Mouse (Mus musculus): ENCODE data around the gene Gm28047. TPM values are rescaled to one million over a fixed set of nuclear protein-coding genes. Genes with fewer than 3 reads are reported as not detected.

The Gm28047 gene
- polyA plus RNA-seq, 1 experiment from 2014 or later, result not detected

GRCm38 (mm10) chr15:102578351-102578750 lies 46.5 kb downstream of the Gm28047 start:
- Histone ChIP-seq H3K36me3 (no peaks in the 10 kb centered on the region), H3K4me2 (no peak overlapping the region), H3K27me3 (replicated peaks) (no peaks in the 10 kb centered on the region), H3K27ac (replicated peaks) (no peak overlapping the region), H3K9me3 (replicated peaks) (no peaks in the 10 kb centered on the region), H3K4me1 (0 out of 2 replicates have a peak, but pooled peaks cover 4% of the 10 kb centered on the region), H3K4me3 (replicated peaks) (no peak overlapping the region), H3K9ac (replicated peaks) (no peak overlapping the region)
- WGBS, result 87% methylated on average over 2 of the region's 2 CpGs
- no peak for ATAC-seq (ENCODE audit: low FRiP score)

GRCm38 (mm10) chr15:102576972-102577371 lies 47.9 kb downstream of the Gm28047 start:
- no peaks in the 10 kb centered on the region for H3K4me1 ChIP-seq
- H3K4me2 ChIP-seq, result no peak overlapping the region
- ATAC-seq (ENCODE audit: low FRiP score), result no peak
- no peaks in the 10 kb centered on the region for H3K27me3 ChIP-seq (replicated peaks)
- no peaks in the 10 kb centered on the region for H3K9me3 ChIP-seq (replicated peaks)
- no peak overlapping the region for H3K27ac ChIP-seq (replicated peaks)
- no peaks in the 10 kb centered on the region for H3K36me3 ChIP-seq
- WGBS, result 61% methylated on average over 1 of the region's 1 CpGs
- no peak overlapping the region for H3K9ac ChIP-seq (replicated peaks)
- no peak overlapping the region for H3K4me3 ChIP-seq (replicated peaks)

- Histone ChIP-seq H3K9ac (replicated peaks) (no peak overlapping the region), H3K4me1 (no peaks in the 10 kb centered on the region), H3K4me3 (replicated peaks) (no peak overlapping the region), H3K27me3 (replicated peaks) (no peaks in the 10 kb centered on the region), H3K27ac (replicated peaks) (no peak overlapping the region), H3K4me2 (no peak overlapping the region), H3K9me3 (replicated peaks) (no peaks in the 10 kb centered on the region), H3K36me3 (no peaks in the 10 kb centered on the region)
- ATAC-seq (ENCODE audit: low FRiP score), result no peak
- WGBS, result 75% methylated on average over 3 of the region's 3 CpGs
Observed at GRCm38 (mm10) chr15:102572081-102572480, 52.8 kb downstream of the Gm28047 start.

DNA sequence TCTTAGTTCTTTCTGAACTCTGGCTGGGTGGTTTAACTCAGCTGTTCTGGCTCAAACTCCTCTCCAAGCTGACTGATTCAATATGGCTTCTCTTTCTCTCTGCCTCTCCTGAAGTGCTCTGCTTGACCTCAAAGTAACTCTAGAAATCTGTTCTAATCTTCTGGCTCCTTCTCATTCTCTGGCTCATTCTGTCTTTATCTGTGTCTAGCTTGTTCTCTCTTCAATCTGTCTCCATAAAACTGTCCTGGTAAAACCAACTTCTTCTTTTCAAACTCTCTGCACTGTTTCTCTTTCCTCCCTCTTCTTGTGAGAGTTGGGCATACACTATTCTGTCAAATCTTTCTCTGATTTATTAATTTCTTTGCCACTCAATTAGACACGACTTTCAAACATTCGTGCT lies 57.0 kb downstream of the Gm28047 start:
- no peak overlapping the region for H3K9ac ChIP-seq (replicated peaks)
- no peak overlapping the region for H3K4me2 ChIP-seq
- WGBS, result 80% methylated on average over 2 of the region's 2 CpGs
- H3K27ac ChIP-seq (replicated peaks), result no peak overlapping the region
- H3K4me1 ChIP-seq, result 0 out of 2 replicates have a peak, but pooled peaks cover 6% of the 10 kb centered on the region
- no peaks in the 10 kb centered on the region for H3K9me3 ChIP-seq (replicated peaks)
- H3K4me3 ChIP-seq (replicated peaks), result no peak overlapping the region
- H3K36me3 ChIP-seq, result no peaks in the 10 kb centered on the region
- no peak for ATAC-seq (ENCODE audit: low FRiP score)
- H3K27me3 ChIP-seq (replicated peaks), result no peaks in the 10 kb centered on the region

DNA sequence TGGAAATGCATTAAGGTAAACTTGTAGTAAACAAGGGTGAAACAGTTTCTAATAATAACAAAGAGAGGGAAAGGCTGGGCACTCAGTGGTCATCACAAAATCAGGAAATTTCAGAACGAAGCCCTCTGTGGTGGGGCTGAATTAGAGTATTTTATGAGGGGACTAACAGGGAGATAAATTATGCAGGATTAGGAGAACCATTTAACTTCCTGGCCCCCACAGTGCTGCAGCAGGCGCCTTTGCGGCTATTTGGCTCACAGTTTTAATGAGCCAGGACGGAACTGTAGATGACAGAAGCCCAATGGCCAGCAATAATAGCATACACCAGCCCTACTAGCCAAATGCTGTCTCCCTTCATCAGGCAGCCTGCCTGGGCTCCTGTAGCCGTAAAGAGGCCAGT lies 61.2 kb downstream of the Gm28047 start:
- Histone ChIP-seq H3K36me3 (no peaks in the 10 kb centered on the region), H3K4me3 (replicated peaks) (no peak overlapping the region), H3K4me1 (0 out of 2 replicates have a peak, but pooled peaks cover 10% of the 10 kb centered on the region), H3K27ac (replicated peaks) (peak overlapping the region; percentile 29; the same call in 1 of the 2 replicates), H3K9ac (replicated peaks) (no peak overlapping the region), H3K27me3 (replicated peaks) (no peaks in the 10 kb centered on the region), H3K9me3 (replicated peaks) (no peaks in the 10 kb centered on the region), H3K4me2 (no peak overlapping the region)
- WGBS, result 56% methylated on average over 5 of the region's 5 CpGs
- ATAC-seq (ENCODE audit: low FRiP score), result no peak

DNA sequence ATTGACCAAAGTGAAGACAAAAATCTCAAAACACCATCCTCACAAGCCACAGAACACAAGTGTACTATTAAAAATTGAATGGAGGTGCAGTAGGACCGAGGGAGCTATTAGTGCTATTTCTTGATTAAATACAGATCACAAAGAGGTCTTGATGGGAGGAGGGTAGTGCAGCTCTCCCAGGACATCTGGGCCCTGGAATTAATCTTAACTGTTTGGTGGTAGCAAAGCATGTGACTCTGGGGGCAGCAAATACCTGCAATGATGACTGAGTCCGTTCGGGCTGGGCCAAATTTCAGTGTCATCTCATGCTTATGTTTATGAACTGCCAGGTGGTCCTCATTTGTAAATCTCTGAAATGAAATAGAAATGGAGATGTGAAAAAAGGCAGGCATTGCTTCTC lies 61.8 kb downstream of the Gm28047 start:
- WGBS, result 58% methylated on average over 3 of the region's 3 CpGs
- 0 out of 2 replicates have a peak, but pooled peaks cover 10% of the 10 kb centered on the region for H3K4me1 ChIP-seq
- H3K9me3 ChIP-seq (replicated peaks), result no peaks in the 10 kb centered on the region
- no peaks in the 10 kb centered on the region for H3K27me3 ChIP-seq (replicated peaks)
- no peak for ATAC-seq (ENCODE audit: low FRiP score)
- no peaks in the 10 kb centered on the region for H3K36me3 ChIP-seq
- H3K4me2 ChIP-seq, result no peak overlapping the region
- H3K27ac ChIP-seq (replicated peaks), result peak overlapping the region; percentile 29
- H3K4me3 ChIP-seq (replicated peaks), result no peak overlapping the region
- no peak overlapping the region for H3K9ac ChIP-seq (replicated peaks)

- Histone ChIP-seq H3K27me3 (replicated peaks) (no peaks in the 10 kb centered on the region), H3K27ac (replicated peaks) (peak overlapping the region; percentile 29), H3K4me2 (no peak overlapping the region), H3K36me3 (no peaks in the 10 kb centered on the region), H3K4me1 (0 out of 2 replicates have a peak, but pooled peaks cover 10% of the 10 kb centered on the region), H3K9ac (replicated peaks) (no peak overlapping the region), H3K4me3 (replicated peaks) (no peak overlapping the region), H3K9me3 (replicated peaks) (no peaks in the 10 kb centered on the region)
- ATAC-seq (ENCODE audit: low FRiP score), result no peak
- WGBS, result 49% methylated on average over 1 of the region's 1 CpGs
Observed at GRCm38 (mm10) chr15:102562491-102562890, 62.4 kb downstream of the Gm28047 start.

DNA sequence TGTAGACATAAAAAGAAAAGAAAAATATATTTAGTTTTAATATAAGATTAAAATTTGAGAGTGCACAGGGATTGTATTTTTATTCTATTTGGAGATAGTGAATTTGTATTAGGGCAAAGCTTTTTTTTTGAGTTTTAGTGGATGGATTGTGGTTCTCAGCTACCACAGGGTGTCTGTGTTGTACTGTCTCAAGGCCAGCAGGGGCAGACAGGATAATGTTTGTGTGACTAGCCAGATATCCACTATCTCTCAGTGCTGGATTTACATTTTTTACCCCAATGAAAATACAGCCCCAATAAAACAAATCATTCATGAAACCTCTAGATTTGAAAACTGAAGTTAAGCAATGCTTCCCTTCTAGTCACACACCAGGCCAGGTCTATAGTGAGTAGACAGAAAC lies 67.3 kb downstream of the Gm28047 start:
- Histone ChIP-seq H3K27ac (replicated peaks) (peak overlapping the region; percentile 13; the same call in 1 of the 2 replicates), H3K36me3 (peaks cover 25% of the 10 kb centered on the region), H3K4me2 (no peak overlapping the region), H3K4me1 (0 out of 2 replicates have a peak, but pooled peaks cover 1% of the 10 kb centered on the region), H3K27me3 (replicated peaks) (no peaks in the 10 kb centered on the region), H3K9me3 (replicated peaks) (no peaks in the 10 kb centered on the region), H3K9ac (replicated peaks) (no peak overlapping the region), H3K4me3 (replicated peaks) (no peak overlapping the region)
- no peak for ATAC-seq (ENCODE audit: low FRiP score)

DNA sequence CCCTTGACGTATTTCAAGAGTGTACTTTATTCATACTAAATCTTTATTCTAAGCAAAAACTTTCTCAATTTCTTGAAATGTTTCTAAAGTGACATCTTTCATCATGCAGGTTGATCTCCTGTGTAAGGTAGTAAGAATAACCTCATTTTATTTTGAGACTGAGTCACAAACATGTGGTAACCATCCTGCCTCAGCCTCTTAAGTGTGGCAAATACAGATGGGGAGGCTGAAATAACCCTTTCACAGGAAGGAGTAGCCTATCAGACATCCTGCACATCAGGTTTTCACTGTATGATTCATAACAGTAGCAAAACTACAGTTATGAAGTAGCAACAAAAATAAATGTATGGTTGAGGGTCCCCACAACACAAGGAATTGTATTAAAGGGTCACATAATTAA lies 69.3 kb downstream of the Gm28047 start:
- 96% methylated on average over 1 of the region's 1 CpGs for WGBS
- H3K4me3 ChIP-seq (replicated peaks), result no peak overlapping the region
- ATAC-seq (ENCODE audit: low FRiP score), result no peak
- H3K27ac ChIP-seq (replicated peaks), result no peak overlapping the region
- H3K9ac ChIP-seq (replicated peaks), result no peak overlapping the region
- H3K36me3 ChIP-seq, result peaks cover 40% of the 10 kb centered on the region
- no peaks in the 10 kb centered on the region for H3K9me3 ChIP-seq (replicated peaks)
- H3K4me2 ChIP-seq, result no peak overlapping the region
- H3K27me3 ChIP-seq (replicated peaks), result no peaks in the 10 kb centered on the region
- no peaks in the 10 kb centered on the region for H3K4me1 ChIP-seq

GRCm38 (mm10) chr15:102552599-102552998 lies 72.3 kb downstream of the Gm28047 start:
- Histone ChIP-seq H3K4me2 (no peak overlapping the region), H3K27me3 (replicated peaks) (no peaks in the 10 kb centered on the region), H3K9me3 (replicated peaks) (no peaks in the 10 kb centered on the region), H3K36me3 (peaks cover 44% of the 10 kb centered on the region), H3K9ac (replicated peaks) (no peak overlapping the region), H3K4me1 (no peaks in the 10 kb centered on the region), H3K27ac (replicated peaks) (no peak overlapping the region), H3K4me3 (replicated peaks) (no peak overlapping the region)
- no peak for ATAC-seq (ENCODE audit: low FRiP score)
- 98% methylated on average over 5 of the region's 5 CpGs for WGBS

DNA sequence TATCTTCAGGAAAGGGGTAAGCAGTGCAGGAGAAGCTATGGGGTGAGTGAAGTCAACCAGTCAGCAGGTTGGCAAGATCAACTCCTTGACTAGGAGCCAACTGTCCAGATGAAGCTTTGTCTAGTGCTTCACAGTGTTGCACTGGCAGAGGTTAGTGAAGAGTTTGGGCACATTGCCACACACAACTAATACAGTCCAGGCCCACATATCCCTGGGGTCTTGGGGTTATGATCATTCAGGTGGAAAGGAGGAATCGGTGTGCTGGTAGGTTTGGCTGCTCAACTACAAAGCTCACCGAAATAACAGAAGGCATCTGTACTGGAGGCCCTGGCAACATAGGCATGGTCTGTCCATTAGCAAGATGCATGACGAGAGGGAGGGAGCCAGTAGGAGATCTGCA lies 77.4 kb downstream of the Gm28047 start:
- WGBS, result 83% methylated on average over 3 of the region's 3 CpGs
- no peak; the same call in 1 of the 2 replicates for ATAC-seq (ENCODE audit: low FRiP score)

GRCm38 (mm10) chr15:102546677-102547427 lies 78.0 kb downstream of the Gm28047 start:
- Histone ChIP-seq H3K9ac (replicated peaks) (no peak overlapping the region), H3K4me1 (peaks cover 6% of the 10 kb centered on the region; the same call in 1 of the 2 replicates), H3K4me3 (replicated peaks) (no peak overlapping the region), H3K27me3 (replicated peaks) (no peaks in the 10 kb centered on the region), H3K9me3 (replicated peaks) (no peaks in the 10 kb centered on the region), H3K36me3 (peaks cover 43% of the 10 kb centered on the region), H3K4me2 (no peak overlapping the region), H3K27ac (replicated peaks) (peak overlapping the region; percentile 58)
- 73% methylated on average over 3 of the region's 3 CpGs for WGBS
- peak; percentile 59; the same call in 1 of the 2 replicates for ATAC-seq (ENCODE audit: low FRiP score)

More for the DNA sequence above, 77.4 kb downstream of the Gm28047 start:
- Histone ChIP-seq H3K4me1 (peaks cover 6% of the 10 kb centered on the region; the same call in 1 of the 2 replicates), H3K36me3 (peaks cover 43% of the 10 kb centered on the region), H3K9me3 (replicated peaks) (no peaks in the 10 kb centered on the region), H3K27me3 (replicated peaks) (no peaks in the 10 kb centered on the region), H3K4me3 (replicated peaks) (no peak overlapping the region), H3K4me2 (no peak overlapping the region), H3K9ac (replicated peaks) (no peak overlapping the region), H3K27ac (replicated peaks) (peak overlapping the region; percentile 58)
